Mouse (Mus musculus) layer of hippocampus, adult 11-12 months (tissue): ENCODE measurements around the gene Lrp1.

Experiments used
- DNase-seq: peaks from one replicate; pipeline ENCODE4 v3.0.0; 2022; ENCODE audit warnings: low spot score

The Lrp1 gene

DNA sequence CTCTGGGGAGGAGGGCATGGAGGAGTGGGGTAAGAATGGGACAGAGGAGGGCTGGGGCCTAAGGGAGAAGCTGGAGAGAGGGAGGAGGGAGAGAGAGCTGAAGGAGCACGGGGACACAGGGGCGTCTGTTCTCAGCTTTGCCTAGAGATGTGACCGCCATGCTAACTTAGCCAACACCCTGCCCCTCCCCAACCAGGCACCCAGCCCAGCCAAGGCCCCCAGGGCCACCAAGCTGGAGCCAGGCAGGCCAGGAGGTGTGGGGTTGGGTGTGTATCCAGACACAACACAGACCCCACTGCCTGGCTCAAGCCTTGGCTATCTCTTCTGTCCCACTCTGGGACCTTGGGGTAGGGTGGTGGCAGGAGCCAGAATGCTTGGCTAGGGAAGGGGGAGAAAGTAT is 5.4 kb downstream of the Lrp1 start:
- DNase-seq = no peak

DNA sequence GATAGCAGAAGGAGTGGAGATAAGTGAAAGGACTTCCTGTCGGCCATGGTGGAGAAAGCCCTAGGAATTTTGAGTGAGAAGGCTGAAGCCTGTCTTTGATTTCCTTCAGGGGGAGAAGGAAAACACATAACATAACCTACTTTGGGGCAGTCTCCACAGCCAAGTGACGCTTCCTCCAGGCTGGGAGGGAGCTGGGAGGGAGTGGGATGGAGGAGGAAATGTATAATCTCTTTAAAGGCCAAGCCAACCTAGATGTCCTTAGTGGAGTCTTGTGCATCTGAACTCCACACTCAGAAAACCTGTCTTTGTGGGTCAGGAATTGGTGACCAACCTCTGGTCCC is 5.9 kb downstream of the Lrp1 start:
- DNase-seq = no peak

DNA sequence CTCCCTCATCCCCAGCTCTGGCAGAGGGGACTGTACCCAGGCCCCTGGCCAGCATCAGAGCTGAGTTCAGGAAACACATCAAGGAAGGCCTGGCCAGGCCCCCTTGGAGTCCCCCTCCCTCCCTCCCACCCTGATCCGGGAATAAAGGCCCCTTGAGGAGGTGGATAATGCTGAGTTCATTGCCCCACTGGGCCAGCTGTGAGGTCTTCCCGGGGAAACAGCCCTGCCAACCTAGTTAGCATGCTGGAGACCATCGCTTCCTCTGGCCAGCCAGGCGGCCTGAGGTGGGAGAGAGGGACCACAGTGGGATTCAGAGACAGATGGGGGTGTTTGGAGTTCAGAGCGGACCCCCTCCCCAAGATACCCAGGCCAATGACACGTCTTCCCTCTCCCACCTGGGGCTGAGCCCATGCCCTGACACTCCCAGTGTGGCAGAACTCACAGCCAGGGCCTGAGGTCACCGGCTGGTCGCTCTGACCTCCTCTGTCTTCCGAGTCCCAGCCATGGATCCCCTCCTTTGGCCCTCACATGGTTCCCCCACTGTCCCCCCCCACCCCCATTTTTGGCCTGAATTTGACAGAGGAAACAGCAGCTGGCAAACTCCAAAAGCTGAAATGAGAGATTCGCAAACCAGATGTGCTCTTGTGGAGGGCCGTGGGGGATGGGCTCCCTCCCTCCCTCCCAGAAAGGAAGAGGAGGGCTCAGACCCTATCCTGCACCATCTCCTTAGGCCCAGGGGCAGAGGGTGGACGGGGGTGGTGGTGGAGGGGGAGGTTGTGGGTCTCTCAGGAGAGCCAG is 6.5 kb downstream of the Lrp1 start:
- no peak for DNase-seq

DNA sequence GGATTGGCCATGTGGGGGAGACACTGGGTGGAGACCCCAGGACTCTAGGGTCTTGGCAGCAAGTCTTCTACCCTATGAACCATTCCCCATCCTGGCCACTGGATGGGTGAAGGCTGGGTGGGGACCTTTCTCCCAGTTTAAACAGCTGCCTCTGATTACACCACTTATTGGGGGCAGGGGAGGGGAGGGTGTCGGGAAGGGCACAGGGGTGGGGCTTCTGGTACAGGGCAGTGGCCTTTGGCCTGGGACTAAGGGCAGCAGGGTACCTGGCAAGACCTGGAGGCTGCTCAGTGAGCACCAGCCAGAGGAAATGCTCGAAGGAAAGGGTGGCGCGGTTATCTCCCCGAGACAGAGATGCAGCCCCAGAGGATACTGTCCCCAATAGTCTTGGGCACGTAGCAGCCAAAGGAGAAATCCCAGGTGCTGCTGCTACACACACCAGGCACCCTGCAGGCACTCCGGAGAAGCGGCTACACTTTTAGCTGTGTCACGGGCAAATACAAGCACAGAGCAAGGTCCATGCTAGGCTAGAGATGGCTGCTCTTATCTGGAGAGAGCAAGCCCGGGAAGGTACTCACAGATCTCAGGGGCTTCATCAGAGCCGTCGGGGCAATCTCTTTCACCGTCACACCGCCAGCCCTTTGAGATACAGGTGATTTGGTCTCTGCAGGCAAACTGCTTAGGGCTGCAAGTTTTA is 8.7 kb downstream of the Lrp1 start:
- DNase-seq = no peak

DNA sequence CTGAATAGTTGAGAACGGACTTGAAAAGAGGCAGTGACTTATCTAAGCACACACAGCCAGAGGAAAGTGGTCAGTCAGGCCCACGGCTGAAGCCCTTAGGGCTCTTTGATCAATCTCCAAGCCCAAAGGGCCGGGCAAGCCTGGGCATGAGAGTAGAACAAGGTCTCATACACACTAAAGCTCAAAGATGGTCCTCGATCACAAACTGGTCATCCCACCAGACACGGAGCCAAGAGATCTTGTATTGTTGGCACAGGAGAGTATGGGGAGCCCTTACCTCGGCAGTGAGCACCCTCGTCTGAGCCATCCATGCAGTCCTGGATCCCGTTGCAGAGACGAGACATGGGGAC is 10.9 kb downstream of the Lrp1 start:
- no peak for DNase-seq

DNA sequence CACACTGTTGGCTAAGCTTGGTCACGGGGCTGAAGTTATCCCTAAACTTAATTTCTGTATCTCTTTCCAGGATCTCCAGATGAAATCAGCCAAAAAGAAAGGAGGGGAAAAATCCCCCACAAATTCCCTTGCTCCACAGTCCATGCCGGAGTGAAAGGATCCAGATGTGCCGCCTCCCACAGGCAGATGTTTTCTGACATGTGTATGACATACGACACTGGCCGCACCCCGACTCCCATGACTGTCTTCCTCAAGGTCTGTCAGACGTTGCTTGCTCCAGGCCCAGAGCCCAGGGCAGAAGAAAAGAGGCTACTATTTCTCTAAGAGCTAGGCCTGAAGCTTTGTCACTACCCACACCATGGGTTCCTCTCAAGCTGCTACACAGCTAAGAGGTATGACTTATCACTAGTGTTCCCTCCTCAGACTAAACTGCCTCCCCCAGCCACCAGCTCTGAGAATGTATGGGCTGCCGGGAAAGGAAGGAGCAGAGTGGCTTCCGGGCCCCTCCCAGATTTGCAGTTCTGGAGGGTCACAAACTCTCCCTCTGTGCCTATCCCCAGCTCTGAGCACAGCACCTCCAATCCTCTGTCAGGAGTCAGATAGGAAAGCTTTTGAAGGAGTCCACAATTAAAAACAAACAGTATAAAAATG is 11.4 kb downstream of the Lrp1 start:
- DNase-seq = no peak

DNA sequence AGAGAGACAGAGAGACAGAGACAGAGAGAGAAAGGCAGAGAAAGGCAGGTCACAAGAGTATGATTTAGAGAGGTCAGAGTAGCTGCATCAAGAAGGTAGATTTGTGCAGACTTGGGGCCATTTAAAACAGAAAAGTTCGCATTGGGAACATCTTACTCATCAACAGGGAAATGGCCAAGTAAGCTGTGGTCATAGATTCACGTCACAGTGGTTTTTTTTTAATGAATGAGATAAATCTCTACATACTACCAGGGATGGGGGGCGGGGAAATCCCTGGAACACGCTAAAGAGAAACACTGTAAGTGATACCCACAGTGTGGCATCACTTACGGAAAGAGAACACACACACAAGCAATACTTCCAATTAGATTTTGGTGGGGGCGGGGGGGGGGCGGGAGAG is 13.9 kb downstream of the Lrp1 start:
- no peak for DNase-seq

DNA sequence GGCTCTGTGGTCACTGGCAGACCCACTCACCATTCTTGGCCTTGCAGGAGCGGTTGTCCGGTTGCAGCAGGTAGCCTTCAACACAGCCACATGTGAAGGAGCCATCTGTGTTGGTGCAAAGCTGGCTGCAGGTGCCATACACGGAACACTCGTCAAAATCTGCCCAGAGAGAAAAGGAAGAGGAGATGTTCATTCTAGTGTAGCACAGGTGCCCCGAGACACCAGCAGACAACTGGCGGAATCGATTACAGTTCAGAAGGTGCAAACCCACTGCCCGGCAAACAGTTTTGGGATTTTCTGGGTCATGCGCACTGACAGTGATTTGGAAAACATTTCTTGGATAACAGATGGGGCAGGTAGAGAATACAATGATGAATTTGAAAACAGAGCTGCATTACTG is 15.2 kb downstream of the Lrp1 start:
- no peak for DNase-seq

DNA sequence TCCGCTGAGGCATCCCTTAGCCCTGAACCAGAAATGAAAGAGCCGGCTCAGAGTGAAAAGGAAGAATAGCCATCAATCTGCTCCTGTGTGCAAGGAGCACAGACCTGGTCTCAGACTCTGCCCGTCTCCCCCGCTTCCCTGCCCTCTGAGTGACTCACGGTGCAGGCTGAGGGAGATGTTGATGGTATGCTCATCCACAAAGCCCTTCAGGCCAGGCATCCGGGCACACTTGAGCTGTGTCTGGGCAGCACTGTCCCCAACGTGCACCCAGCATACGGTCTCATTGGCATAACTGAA is 15.7 kb downstream of the Lrp1 start:
- DNase-seq = no peak

DNA sequence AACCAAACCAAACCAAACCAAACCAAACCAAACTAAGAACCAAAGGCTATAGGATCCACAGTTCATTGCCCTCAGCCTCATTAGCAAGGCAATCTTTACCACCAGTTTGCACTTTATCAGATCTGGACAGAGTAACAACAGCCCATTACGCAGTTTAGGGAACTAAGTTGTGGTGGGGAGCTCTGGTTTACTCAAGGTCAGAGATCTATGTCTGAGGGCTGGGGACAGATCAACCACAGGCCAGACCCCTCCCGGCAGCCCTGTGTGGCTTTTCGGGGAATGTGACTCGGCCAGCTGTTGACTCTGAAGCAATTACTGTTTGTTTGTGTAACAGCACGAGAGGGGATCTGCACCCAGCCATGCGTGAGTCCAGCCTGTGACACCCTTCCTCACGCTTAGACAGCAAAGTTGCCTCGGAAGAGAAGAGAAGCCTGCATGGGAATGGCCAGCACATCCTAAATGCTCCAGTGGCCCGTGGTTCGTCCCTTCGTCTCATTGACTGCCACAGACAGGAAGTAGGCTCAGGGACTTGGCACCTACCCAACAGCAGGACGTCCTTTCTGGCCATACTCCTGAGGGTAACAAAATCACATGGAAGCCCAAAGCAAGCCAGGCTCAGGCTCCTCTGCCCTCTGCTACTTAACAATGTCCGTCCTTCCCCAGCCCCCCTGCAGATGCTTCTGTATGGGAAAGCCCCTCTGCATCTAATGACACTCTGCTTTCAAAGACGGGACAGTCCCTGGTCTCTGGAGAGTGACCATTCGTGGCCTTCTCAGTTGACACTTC is 16.3 kb downstream of the Lrp1 start:
- peak; percentile 52 for DNase-seq

DNA sequence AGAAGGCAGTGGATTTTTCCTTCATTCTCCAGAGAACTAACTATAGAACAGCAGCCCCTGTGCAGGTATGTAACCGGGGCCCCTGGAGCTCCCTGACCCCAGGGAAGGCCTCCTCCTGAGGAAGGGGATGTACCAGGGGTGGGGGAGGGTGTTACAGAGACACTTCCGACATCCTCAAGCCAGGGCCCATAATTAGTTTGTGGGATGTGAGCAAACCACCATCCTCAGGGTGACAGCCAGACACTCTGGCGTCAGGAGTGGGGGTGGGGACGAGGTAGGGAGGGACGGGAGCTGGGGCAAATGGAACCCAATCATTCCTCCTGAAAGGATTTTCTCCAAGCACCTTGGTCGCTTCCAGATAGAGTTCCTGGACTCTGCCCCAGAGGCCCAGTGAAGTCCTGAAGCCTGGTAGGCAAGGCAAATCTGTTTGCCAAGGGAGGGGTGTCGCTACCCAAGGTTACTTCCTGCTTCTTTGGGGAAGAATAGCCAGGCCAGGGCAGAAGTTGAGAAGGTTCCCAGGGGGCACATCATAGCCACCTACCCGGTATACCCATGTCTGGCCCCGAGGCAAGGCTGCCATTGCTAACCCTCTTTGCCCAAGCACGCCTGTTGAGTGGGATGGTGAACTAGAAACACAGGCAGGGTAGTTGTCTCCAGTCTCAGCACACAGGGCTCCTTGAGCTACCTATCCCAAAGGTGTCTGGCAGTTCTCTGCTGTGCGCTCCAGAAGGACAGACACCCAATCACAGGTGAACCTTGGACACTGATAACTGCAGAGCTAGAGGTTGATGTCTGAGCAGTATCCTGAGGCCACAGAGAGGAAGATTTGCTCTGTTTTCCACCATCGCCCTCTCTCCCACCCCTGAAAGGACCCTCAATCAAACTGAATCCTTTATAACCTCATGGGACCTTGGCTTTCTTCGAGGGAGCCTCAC is 17.2 kb downstream of the Lrp1 start:
- DNase-seq = no peak

DNA sequence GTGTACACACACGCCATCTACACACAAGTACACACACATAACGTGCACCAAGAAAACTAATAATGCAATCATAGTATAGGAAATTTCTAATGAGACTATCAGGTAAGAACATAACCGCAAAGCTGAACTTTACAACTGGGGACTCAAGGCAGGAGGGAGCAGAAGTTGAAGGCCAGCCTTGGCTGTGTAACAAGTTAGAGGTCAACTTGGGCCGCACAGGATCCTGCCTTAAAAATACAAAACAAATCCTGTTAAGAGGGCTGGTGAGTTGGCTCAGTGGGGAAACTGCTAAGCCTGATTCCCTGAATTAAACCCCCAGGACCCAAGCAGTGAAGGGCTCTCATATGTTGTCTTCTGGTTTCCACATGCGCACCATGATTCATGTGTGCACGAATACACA is 18.8 kb downstream of the Lrp1 start:
- DNase-seq = no peak

DNA sequence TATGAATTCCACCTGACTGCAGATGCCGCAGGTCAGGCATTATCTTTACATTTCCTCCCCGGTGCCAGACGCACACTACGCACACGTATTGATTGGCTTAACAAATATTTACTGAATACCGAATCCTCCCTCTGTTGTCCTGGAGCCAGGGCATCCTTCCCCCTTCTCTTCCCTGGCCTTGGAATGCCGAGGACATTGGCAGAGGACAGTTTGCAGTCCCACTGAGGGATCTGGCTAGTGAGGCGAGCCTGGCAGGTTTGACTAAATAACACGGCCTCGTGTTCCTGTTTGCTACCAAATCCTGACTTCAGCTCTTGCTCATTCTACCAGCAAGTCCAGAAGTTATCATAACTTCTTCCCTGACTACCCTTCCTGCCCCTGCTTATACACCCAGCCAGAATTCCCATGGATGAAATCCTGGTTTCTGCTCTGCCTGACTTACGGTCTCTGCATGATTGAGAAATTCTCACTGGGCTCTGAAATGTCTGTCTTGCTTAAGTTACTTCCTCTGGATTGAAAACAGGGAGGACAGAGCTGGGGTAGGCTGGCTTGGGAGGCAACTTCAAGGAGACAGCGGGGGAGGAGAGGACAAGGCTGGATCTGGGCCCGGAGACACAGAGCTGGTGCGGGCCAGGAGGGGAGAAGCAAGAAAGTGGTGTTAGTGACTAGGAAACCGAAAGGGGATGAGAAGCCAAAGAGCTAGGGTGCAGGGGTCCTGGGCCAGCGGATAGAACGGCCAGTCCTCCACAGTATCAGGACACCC is 21.0 kb downstream of the Lrp1 start:
- DNase-seq = peak; percentile 50

DNA sequence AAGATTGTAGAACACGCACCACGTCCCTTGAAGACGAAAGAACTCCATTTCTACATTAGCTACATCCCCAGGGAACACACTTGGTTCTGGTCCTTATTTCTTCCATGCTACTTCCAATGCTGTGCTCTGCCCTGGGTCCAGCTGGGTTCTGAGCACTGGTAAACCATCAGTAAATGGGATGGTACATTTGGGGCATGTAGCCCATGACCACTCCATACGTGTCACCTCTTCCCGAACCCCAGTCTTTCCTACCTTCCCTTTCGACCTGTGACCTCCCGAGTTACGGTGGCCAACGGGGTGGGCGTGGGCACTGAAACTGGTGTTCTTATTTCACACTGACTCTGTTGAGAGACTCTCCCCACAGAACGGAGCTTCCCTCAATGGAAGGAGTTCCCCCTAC is 21.7 kb downstream of the Lrp1 start:
- no peak for DNase-seq

DNA sequence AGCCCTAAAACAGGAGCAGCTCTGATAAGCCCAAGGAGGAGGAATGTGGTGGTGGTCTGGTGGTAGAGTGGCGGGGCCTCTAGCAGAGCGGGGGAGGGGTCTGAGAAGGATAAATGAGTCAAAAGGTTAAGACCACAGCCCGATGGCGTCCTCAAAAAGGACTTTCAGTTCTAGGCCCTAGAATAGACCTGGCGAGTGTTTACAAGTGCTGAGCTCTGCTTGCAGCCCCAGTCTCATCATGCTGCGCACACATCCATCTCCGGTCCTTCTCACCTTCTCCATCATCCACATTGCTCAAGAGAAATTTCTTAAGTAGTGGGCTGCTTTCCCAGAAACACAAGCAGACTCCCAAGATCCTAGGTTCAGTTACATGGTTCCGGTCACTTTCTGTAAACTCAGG is 22.3 kb downstream of the Lrp1 start:
- no peak for DNase-seq

DNA sequence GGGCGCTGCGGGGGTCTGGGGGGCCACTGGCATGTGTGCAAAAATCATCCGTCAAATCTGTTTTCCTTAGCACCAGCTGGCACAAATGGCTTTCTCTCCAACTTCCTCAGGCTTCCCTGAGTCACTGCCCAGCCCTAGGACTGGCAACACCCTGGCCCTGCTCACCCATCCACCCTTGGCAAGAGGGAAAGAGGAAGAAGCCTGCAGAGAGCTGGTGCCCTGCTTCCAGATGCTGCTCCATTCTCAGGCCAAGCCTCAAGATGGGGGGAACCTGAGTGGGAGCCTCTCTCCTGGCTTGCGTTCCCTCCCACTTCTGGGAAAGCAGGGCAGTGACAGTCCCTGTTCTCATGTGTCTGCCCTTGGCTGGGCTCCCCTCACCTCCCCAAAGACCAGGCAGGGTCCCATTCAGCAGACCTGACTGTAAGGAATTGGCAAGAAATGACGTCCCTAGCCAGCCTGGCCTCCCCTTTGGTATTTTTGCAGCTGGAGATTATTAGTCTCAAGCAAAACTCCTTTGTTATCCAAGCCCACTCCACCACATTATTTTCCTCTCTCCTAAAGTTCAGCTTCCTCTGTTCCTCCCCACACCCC is 23.5 kb downstream of the Lrp1 start:
- DNase-seq = peak; percentile 48

DNA sequence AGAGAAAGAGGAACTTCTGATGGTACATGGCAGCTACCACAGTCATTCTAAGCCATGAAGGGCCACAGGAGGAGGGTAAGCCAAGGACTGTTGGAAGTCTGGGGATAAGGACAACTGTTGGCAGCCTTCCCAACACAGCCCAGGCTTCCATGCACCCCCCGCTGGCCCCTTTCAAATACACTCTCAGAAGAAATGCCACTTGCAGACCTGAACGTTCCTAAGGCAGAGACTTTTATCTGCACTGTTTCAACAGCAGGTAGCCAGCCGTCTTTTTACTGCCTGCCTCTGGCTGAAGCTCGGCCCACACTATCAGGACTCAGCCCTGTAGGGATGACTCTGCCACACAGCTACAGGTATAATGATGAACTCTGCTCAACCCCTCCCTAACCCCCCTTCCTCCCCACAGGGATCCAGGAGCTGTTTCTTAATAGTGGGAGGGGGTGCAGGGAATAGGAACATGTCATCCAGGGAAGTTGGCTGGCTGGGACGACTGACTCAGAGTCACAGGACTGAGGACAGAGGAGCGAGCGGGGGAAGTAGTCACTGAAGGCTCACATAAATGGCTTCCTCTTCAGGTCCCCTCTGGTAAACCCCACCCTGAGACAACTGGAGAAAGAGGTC is 24.5 kb downstream of the Lrp1 start:
- peak; percentile 51 for DNase-seq

DNA sequence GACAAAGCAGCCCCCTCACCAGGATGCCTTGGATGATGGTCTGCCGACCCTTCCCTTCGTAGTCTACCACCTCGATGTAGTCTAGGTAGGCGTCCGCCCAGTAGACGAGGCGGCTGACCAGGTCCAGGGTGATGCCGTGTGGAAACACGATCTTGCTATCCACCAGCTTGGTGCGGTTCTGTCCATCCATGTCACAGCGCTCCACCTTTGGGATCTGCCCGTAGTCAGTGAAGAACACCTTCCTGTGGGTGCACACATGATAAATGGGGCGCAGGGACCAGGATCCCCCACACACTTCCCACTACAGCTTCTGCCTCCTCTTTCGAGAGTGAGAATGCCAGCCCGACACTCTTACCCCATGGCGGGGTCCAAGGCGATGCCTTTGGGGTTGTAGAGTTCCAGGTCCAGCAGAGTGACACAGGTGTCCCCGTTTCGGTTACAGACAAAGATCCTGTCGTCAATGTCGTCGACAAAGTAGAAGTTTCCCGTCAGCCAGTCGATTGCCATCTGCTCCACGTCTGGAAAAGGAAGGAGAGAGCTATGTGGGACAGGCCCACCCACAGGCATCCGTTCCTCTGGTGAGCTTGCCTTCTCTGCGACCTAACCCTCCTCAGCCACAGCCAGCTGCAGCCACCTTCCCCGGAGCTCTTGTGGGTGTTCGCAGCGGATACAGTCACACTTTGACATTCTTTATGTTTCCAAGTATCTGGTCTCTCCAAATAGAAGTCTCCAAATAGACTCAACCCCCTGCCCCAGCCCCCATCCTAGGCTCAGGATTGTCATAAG is 25.8 kb downstream of the Lrp1 start:
- DNase-seq = no peak

DNA sequence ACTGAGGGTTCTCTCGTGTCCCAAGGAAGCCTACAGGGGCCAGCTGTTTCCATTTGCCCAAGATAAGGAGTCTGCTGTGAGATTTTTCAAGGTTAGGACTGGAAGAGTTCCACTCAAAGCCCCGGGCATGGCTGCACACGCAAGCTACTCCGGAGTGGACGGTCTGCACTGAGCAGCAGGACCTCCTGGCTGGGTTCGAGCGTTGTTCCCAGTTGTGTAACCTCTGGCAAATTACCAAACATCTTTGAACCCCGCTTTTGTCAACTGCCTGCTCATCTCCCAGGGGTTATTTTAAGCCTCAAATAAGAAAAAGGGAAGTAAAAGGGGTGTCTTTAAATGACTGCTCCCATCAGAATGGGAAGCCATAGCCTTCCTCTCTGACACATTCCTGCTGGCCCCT is 26.5 kb downstream of the Lrp1 start:
- peak; percentile 53 for DNase-seq
